Mouse (Mus musculus): ENCODE measurements around the gene Bpifb5.

GRCm38 (mm10) chr2:154185748-154186147, 37.8 kb upstream of the Bpifb5 start:
- no peak for TF ChIP-seq POLR2A (IDR thresholded peaks at IDR 0.05; ENCODE audit: borderline replicate concordance, low read depth, low read length)
- TF ChIP-seq CTCF (IDR thresholded peaks at IDR 0.05; ENCODE audit: low read depth, low read length): no peak

Data from bone marrow macrophage, adult 2 months (primary cell).